Mouse (Mus musculus): ENCODE results near the gene Aldoc. TPM values are rescaled to one million over a fixed set of nuclear protein-coding genes. Genes with fewer than 3 reads are reported as not detected.

The Aldoc gene
- polyA plus RNA-seq, 1 experiment from 2014 or later = 30.7 TPM

DNA sequence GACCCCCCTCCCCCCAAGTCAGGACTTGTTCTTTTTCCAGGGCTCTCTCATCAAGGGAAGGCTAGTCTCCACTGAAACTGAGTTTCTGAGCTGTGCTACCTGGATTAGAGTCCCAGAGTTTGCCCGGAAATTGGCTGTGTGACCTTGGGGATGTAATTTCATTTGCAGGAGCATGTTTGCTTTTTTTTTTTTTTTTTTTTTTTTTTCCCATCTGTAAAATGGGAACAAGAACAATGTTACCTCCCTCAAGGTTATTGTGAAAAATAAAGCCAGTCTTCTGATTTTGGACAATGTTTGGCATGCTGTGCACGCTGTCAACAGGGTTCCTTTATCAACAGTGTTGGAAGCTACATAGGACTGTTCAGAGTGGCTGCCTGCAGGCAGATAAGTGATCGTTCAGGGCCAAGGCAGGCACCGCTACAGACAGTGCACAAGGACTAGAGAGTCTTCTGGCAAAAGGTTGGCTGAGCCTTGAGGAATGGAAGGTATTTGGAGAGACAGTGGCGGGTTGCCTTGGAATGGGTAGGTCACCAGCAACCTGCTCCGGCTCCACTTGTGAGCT, 21.6 kb downstream of the Aldoc start:
- 40% methylated on average over 6 of the region's 6 CpGs for WGBS
- peak overlapping the region; percentile 77 for H3K27ac ChIP-seq (ENCODE audit: low read length)
- no peaks in the 10 kb centered on the region for H3K9me3 ChIP-seq (replicated peaks; ENCODE audit: control insufficient read depth, low read length)
- H3K9ac ChIP-seq (ENCODE audit: low read length) = peak overlapping the region; percentile 92
- H3K4me3 ChIP-seq (ENCODE audit: low read length) = peak overlapping the region; percentile 88
- peaks cover 13% of the 10 kb centered on the region for H3K36me3 ChIP-seq (ENCODE audit: control insufficient read depth, insufficient read depth)
- H3K27me3 ChIP-seq (ENCODE audit: control insufficient read depth, insufficient read depth, low read length) = no peaks in the 10 kb centered on the region
- H3K4me1 ChIP-seq (ENCODE audit: control insufficient read depth, insufficient read depth, low read length) = peaks cover 36% of the 10 kb centered on the region
- H3K4me2 ChIP-seq (ENCODE audit: low read depth, low read length) = peak overlapping the region; percentile 93
- no peak for ATAC-seq (replicated peaks; ENCODE audit: extremely low read depth, insufficient read depth, low FRiP score)

GRCm38 (mm10) chr11:78344890-78345715, 22.3 kb downstream of the Aldoc start:
- Histone ChIP-seq H3K4me3 (ENCODE audit: low read length) (peak overlapping the region; percentile 13; the same call in 1 of the 2 replicates), H3K4me1 (ENCODE audit: control insufficient read depth, insufficient read depth, low read length) (peaks cover 43% of the 10 kb centered on the region), H3K4me2 (ENCODE audit: low read depth, low read length) (peak overlapping the region; percentile 40), H3K9ac (ENCODE audit: low read length) (peak overlapping the region; percentile 60), H3K27me3 (ENCODE audit: control insufficient read depth, insufficient read depth, low read length) (no peaks in the 10 kb centered on the region), H3K9me3 (replicated peaks; ENCODE audit: control insufficient read depth, low read length) (no peaks in the 10 kb centered on the region), H3K36me3 (ENCODE audit: control insufficient read depth, insufficient read depth) (peaks cover 10% of the 10 kb centered on the region), H3K27ac (ENCODE audit: low read length) (peak overlapping the region; percentile 68)
- ATAC-seq (replicated peaks; ENCODE audit: extremely low read depth, insufficient read depth, low FRiP score) = peak; percentile 26
- WGBS = 29% methylated on average over 8 of the region's 8 CpGs

DNA sequence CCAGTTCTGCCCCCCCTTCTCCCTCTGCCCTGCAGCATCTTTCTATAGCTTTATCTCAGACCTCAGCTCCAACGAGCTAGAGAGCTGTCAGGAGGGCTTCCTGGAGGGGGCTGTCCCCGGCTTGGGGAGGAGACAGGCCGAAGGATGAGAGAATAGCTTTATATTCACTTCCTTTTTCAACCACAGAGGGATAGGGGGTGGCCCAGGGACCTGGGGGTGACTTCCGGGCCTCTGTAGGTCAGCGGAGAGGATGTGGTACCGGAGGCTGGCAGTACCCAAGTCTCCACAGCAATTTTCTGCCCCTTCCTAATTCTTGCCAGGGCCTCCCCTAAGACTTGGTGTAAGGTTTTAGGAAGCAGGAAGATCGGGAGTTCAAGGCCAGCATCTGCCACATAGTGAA, 23.0 kb downstream of the Aldoc start:
- ATAC-seq (replicated peaks; ENCODE audit: extremely low read depth, insufficient read depth, low FRiP score) = no peak
- 62% methylated on average over 7 of the region's 7 CpGs for WGBS
- peaks cover 43% of the 10 kb centered on the region for H3K4me1 ChIP-seq (ENCODE audit: control insufficient read depth, insufficient read depth, low read length)
- H3K4me2 ChIP-seq (ENCODE audit: low read depth, low read length) = peak overlapping the region; percentile 40; the same call in 1 of the 2 replicates
- H3K27me3 ChIP-seq (ENCODE audit: control insufficient read depth, insufficient read depth, low read length) = no peaks in the 10 kb centered on the region
- peaks cover 9% of the 10 kb centered on the region for H3K36me3 ChIP-seq (ENCODE audit: control insufficient read depth, insufficient read depth)
- H3K4me3 ChIP-seq (ENCODE audit: low read length) = no peak overlapping the region
- H3K27ac ChIP-seq (ENCODE audit: low read length) = peak overlapping the region; percentile 68
- no peaks in the 10 kb centered on the region for H3K9me3 ChIP-seq (replicated peaks; ENCODE audit: control insufficient read depth, low read length)
- peak overlapping the region; percentile 60 for H3K9ac ChIP-seq (ENCODE audit: low read length)

DNA sequence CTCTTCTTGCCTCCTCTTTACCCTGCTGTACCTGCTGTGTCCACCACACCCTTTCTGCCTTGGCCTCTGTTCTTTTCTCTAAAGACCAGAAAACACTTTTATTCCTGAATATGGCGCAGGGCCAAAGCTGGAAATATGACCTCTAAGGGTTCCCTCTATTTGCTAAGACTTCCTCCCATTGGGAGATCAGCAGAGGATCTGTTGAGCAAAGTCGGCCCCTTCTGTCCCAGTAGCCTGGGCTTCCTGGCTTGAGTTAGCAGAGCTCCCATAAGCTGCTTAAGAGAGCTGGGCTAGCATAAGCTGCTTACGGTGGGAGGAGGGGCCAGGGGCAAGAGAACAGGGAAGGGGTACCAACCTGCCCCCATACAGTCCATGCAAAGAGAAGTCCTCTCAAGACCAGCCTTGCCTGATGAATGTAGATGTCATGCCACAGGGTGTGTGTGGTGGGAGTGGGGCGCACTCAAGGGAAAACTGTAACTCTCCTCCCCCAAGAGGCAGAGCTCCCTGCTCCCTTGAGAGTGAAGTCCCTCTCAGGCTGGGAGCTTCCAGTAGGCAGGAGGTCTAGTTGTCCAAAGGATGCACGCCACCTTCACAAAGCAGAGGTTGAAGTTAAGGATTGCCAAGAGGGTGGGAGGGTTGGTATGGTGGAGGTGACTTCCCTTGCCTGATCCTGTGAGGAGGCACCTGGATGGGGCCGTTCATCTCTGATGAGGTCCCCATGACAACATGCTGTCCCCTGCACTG, 23.7 kb downstream of the Aldoc start:
- Histone ChIP-seq H3K9ac (ENCODE audit: low read length) (peak overlapping the region; percentile 11; the same call in 1 of the 2 replicates), H3K27me3 (ENCODE audit: control insufficient read depth, insufficient read depth, low read length) (no peaks in the 10 kb centered on the region), H3K4me2 (ENCODE audit: low read depth, low read length) (no peak overlapping the region), H3K27ac (ENCODE audit: low read length) (peak overlapping the region; percentile 35; the same call in 1 of the 2 replicates), H3K4me1 (ENCODE audit: control insufficient read depth, insufficient read depth, low read length) (peaks cover 43% of the 10 kb centered on the region), H3K9me3 (replicated peaks; ENCODE audit: control insufficient read depth, low read length) (no peaks in the 10 kb centered on the region), H3K36me3 (ENCODE audit: control insufficient read depth, insufficient read depth) (peaks cover 9% of the 10 kb centered on the region), H3K4me3 (ENCODE audit: low read length) (no peak overlapping the region)
- WGBS = 75% methylated on average over 6 of the region's 6 CpGs
- ATAC-seq (replicated peaks; ENCODE audit: extremely low read depth, insufficient read depth, low FRiP score) = no peak

GRCm38 (mm10) chr11:78347070-78347754, 24.4 kb downstream of the Aldoc start:
- Histone ChIP-seq H3K4me3 (ENCODE audit: low read length) (no peak overlapping the region), H3K36me3 (ENCODE audit: control insufficient read depth, insufficient read depth) (peaks cover 9% of the 10 kb centered on the region), H3K4me1 (ENCODE audit: control insufficient read depth, insufficient read depth, low read length) (peaks cover 43% of the 10 kb centered on the region), H3K4me2 (ENCODE audit: low read depth, low read length) (no peak overlapping the region), H3K9me3 (replicated peaks; ENCODE audit: control insufficient read depth, low read length) (no peaks in the 10 kb centered on the region), H3K27ac (ENCODE audit: low read length) (no peak overlapping the region), H3K27me3 (ENCODE audit: control insufficient read depth, insufficient read depth, low read length) (no peaks in the 10 kb centered on the region), H3K9ac (ENCODE audit: low read length) (no peak overlapping the region)
- no peak for ATAC-seq (replicated peaks; ENCODE audit: extremely low read depth, insufficient read depth, low FRiP score)
- 91% methylated on average over 10 of the region's 10 CpGs for WGBS

DNA sequence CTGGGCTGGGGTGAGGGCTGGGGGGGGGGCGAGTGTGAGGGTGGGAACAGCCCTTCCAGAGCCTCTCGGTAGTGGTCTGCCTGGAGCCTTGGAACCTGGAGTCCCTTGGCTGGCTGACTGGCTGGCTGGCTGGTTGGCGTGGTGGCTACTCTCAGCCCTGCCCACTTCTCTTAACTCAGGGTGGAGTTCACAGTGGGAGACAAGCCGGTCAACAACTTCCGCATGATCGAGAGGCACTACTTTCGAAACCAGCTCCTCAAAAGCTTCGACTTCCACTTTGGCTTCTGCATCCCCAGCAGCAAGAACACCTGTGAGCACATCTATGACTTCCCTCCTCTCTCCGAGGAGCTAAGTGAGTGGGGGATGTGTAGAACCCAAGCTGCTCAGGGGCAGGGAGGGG, 25.1 kb downstream of the Aldoc start:
- no peak overlapping the region for H3K27ac ChIP-seq (ENCODE audit: low read length)
- no peak overlapping the region for H3K4me2 ChIP-seq (ENCODE audit: low read depth, low read length)
- no peaks in the 10 kb centered on the region for H3K9me3 ChIP-seq (replicated peaks; ENCODE audit: control insufficient read depth, low read length)
- no peaks in the 10 kb centered on the region for H3K27me3 ChIP-seq (ENCODE audit: control insufficient read depth, insufficient read depth, low read length)
- no peak for ATAC-seq (replicated peaks; ENCODE audit: extremely low read depth, insufficient read depth, low FRiP score)
- H3K36me3 ChIP-seq (ENCODE audit: control insufficient read depth, insufficient read depth) = peaks cover 9% of the 10 kb centered on the region
- no peak overlapping the region for H3K4me3 ChIP-seq (ENCODE audit: low read length)
- H3K9ac ChIP-seq (ENCODE audit: low read length) = no peak overlapping the region
- WGBS = 76% methylated on average over 9 of the region's 9 CpGs
- peaks cover 41% of the 10 kb centered on the region for H3K4me1 ChIP-seq (ENCODE audit: control insufficient read depth, insufficient read depth, low read length)

- no peak overlapping the region for H3K9ac ChIP-seq (ENCODE audit: low read length)
- 65% methylated on average over 7 of the region's 7 CpGs for WGBS
Measured at GRCm38 (mm10) chr11:78348474-78348873, 25.7 kb downstream of the Aldoc start.

DNA sequence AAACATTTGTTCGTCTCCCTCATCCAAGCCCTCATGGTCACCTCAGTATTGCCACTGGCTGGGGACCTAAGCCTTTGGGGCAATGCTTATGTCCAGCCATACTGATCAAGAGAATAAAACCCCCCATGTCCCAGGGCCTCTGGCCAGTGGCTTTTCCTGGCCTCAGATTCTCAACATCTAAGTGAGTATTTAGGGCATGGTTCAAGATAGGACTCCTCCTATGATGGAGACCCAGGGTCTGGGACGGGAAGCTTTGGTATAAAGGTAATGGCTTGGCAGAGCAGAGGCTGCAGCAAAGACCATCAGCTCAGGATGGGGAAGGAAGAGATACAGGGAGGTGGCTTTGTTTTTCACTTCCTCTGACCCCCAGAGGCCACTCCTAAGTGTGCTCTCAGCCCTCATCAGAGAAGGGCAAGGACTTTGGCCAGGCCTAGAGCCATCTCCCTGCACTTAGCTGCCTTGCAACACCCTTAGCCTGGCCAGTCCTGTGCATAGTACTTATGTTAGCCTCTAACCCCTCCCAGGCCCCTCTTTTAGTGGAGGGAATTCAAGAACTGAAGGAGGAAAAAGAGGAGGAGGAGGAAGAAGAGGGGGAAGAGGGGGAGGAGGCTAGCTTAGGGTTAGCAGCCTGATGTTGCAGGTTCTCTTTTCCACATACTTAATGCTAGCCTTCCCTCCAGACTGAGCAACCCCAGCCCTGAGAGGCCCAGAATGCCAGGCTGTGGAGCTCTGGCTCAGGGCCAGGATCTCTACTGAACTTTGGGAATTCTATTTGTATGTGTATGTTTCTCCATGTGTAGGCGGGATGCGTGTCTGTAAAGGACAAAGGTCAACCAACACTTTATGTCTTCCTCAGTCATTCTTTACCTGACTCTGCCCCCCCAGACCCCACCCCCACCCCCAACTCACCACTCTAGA, 26.9 kb downstream of the Aldoc start:
- Histone ChIP-seq H3K9ac (ENCODE audit: low read length) (no peak overlapping the region), H3K27me3 (ENCODE audit: control insufficient read depth, insufficient read depth, low read length) (no peaks in the 10 kb centered on the region), H3K4me3 (ENCODE audit: low read length) (no peak overlapping the region), H3K4me1 (ENCODE audit: control insufficient read depth, insufficient read depth, low read length) (peaks cover 33% of the 10 kb centered on the region), H3K27ac (ENCODE audit: low read length) (peak overlapping the region; percentile 9; the same call in 1 of the 2 replicates), H3K36me3 (ENCODE audit: control insufficient read depth, insufficient read depth) (peaks cover 9% of the 10 kb centered on the region), H3K4me2 (ENCODE audit: low read depth, low read length) (no peak overlapping the region), H3K9me3 (replicated peaks; ENCODE audit: control insufficient read depth, low read length) (no peaks in the 10 kb centered on the region)
- 59% methylated on average over 4 of the region's 4 CpGs for WGBS
- no peak for ATAC-seq (replicated peaks; ENCODE audit: extremely low read depth, insufficient read depth, low FRiP score)

More at GRCm38 (mm10) chr11:78348474-78348873, 25.7 kb downstream of the Aldoc start:
- no peaks in the 10 kb centered on the region for H3K27me3 ChIP-seq (ENCODE audit: control insufficient read depth, insufficient read depth, low read length)
- H3K9me3 ChIP-seq (replicated peaks; ENCODE audit: control insufficient read depth, low read length) = no peaks in the 10 kb centered on the region
- no peak overlapping the region for H3K27ac ChIP-seq (ENCODE audit: low read length)
- H3K4me1 ChIP-seq (ENCODE audit: control insufficient read depth, insufficient read depth, low read length) = peaks cover 41% of the 10 kb centered on the region
- ATAC-seq (replicated peaks; ENCODE audit: extremely low read depth, insufficient read depth, low FRiP score) = no peak
- H3K4me3 ChIP-seq (ENCODE audit: low read length) = no peak overlapping the region
- H3K4me2 ChIP-seq (ENCODE audit: low read depth, low read length) = no peak overlapping the region
- peaks cover 9% of the 10 kb centered on the region for H3K36me3 ChIP-seq (ENCODE audit: control insufficient read depth, insufficient read depth)
